ENCODE assay signal across 8 mouse cellular contexts in genomic region chr4:139093196-139093530, GRCm38 (mm10). TPM values are rescaled to one million over a fixed set of nuclear protein-coding genes. Genes with fewer than 3 reads are reported as not detected.
DNase-seq lines count a peak whose midpoint lies in the region; ATAC-seq and TF ChIP-seq lines count a peak whose summit lies in the region.

No protein-coding gene starts in this region.

- no peak overlapping the region for H3K27ac ChIP-seq in kidney, adult 2 months (ENCODE audit: insufficient read depth, low read depth, low read length)
- peak overlapping the region; percentile 91 for H3K27ac ChIP-seq in embryonic facial prominence, embryonic 10.5 days (replicated peaks)
- no peak overlapping the region; the same call in 1 of the 2 replicates for H3K27ac ChIP-seq in hindbrain, postnatal 0 days
- no peak overlapping the region for H3K27ac ChIP-seq in midbrain, embryonic 16.5 days (ENCODE audit: low read length)

- no peak for TF ChIP-seq CTCF in kidney, adult 2 months (conservative IDR thresholded peaks at IDR 0.05; ENCODE audit: insufficient read depth, insufficient read length, low read depth, low read length)
- TF ChIP-seq CTCF in hindbrain, postnatal 0 days (IDR thresholded peaks at IDR 0.05; ENCODE audit: low read depth): no peak

- H3K4me1 ChIP-seq in kidney, adult 2 months (ENCODE audit: control insufficient read depth, insufficient read depth, low read length): 0 out of 2 replicates have a peak, but pooled peaks cover 3% of the 10 kb centered on the region
- H3K4me1 ChIP-seq in embryonic facial prominence, embryonic 10.5 days: peaks cover 52% of the 10 kb centered on the region
- H3K4me1 ChIP-seq in hindbrain, postnatal 0 days (ENCODE audit: insufficient read depth, low read length): no peaks in the 10 kb centered on the region
- H3K4me1 ChIP-seq in midbrain, embryonic 16.5 days (ENCODE audit: control insufficient read depth, insufficient read depth, low read length): peaks cover 13% of the 10 kb centered on the region

- no peak for DNase-seq in kidney, adult 2 months
- no peak for DNase-seq in kidney, postnatal 36 days
- no peak for DNase-seq in embryonic facial prominence, embryonic 10.5 days (ENCODE audit: low spot score)
- DNase-seq in hindbrain, postnatal 0 days (ENCODE audit: low spot score): no peak
- DNase-seq in T-cell, adult 2 months (ENCODE audit: low spot score): no peak
- no peak for DNase-seq in B cell, adult 2 months
- DNase-seq in left cerebral cortex, adult 9 months (ENCODE audit: low spot score in 2 of 2): no peak

- H3K9ac ChIP-seq in hindbrain, postnatal 0 days (replicated peaks; ENCODE audit: low read length): peak overlapping the region; percentile 63
- peak overlapping the region; percentile 66 for H3K9ac ChIP-seq in midbrain, embryonic 16.5 days (ENCODE audit: low read depth, low read length)

- 40% methylated on average over 13 of the region's 13 CpGs for WGBS in kidney, adult 2 months
- WGBS in embryonic facial prominence, embryonic 10.5 days: 17% methylated on average over 13 of the region's 13 CpGs
- 13% methylated on average over 13 of the region's 13 CpGs for WGBS in hindbrain, postnatal 0 days
- 22% methylated on average over 13 of the region's 13 CpGs for WGBS in midbrain, embryonic 16.5 days

- TF ChIP-seq POLR2A in kidney, adult 2 months (IDR thresholded peaks at IDR 0.05; ENCODE audit: low read depth, low read length): no peak

- peak overlapping the region; percentile 59; the same call in 1 of the 2 replicates for H3K4me3 ChIP-seq in kidney, adult 2 months (ENCODE audit: insufficient read depth, low read depth, low read length)
- peak overlapping the region; percentile 79 for H3K4me3 ChIP-seq in embryonic facial prominence, embryonic 10.5 days
- H3K4me3 ChIP-seq in hindbrain, postnatal 0 days (ENCODE audit: low read length): peak overlapping the region; percentile 59
- H3K4me3 ChIP-seq in midbrain, embryonic 16.5 days (ENCODE audit: low read depth, low read length): peak overlapping the region; percentile 42

- H3K4me2 ChIP-seq in hindbrain, postnatal 0 days (ENCODE audit: low read depth, low read length): peak overlapping the region; percentile 93
- peak overlapping the region; percentile 70 for H3K4me2 ChIP-seq in midbrain, embryonic 16.5 days (ENCODE audit: low read length)

- peaks cover 11% of the 10 kb centered on the region; the same call in 1 of the 2 replicates for H3K9me3 ChIP-seq in embryonic facial prominence, embryonic 10.5 days
- no peaks in the 10 kb centered on the region for H3K9me3 ChIP-seq in hindbrain, postnatal 0 days (ENCODE audit: low read length)
- H3K9me3 ChIP-seq in midbrain, embryonic 16.5 days (replicated peaks; ENCODE audit: control insufficient read depth, low read length, poor library complexity, severe bottlenecking): no peaks in the 10 kb centered on the region

- no peaks in the 10 kb centered on the region for H3K27me3 ChIP-seq in kidney, adult 2 months (replicated peaks; ENCODE audit: control insufficient read depth, insufficient read depth, low read length)
- H3K27me3 ChIP-seq in embryonic facial prominence, embryonic 10.5 days (replicated peaks; ENCODE audit: low read depth, poor library complexity, severe bottlenecking): peaks cover 70% of the 10 kb centered on the region
- H3K27me3 ChIP-seq in hindbrain, postnatal 0 days (ENCODE audit: insufficient read depth, low read length): no peaks in the 10 kb centered on the region
- peaks cover 16% of the 10 kb centered on the region for H3K27me3 ChIP-seq in midbrain, embryonic 16.5 days (ENCODE audit: control insufficient read depth, insufficient read depth, low read depth, low read length)

- ATAC-seq in hindbrain, postnatal 0 days: no peak
- no peak for ATAC-seq in midbrain, embryonic 16.5 days

- no peaks in the 10 kb centered on the region for H3K36me3 ChIP-seq in kidney, adult 2 months (ENCODE audit: control insufficient read depth, insufficient read depth, low read length)
- peaks cover 16% of the 10 kb centered on the region for H3K36me3 ChIP-seq in embryonic facial prominence, embryonic 10.5 days (replicated peaks)
- H3K36me3 ChIP-seq in hindbrain, postnatal 0 days (ENCODE audit: insufficient read depth, low read length): no peaks in the 10 kb centered on the region
- H3K36me3 ChIP-seq in midbrain, embryonic 16.5 days (ENCODE audit: control insufficient read depth, insufficient read depth, low read length): no peaks in the 10 kb centered on the region

RNA-seq across cellular contexts. Expression of gene Nbl1, which starts 0.4 kb away (rescaled TPM):
- polyA plus RNA-seq in kidney, adult 2 months (2012; rRNA removed): 35.7 and 42.9 TPM in 2 replicates
- 51.7 and 80.8 TPM in 2 replicates for polyA plus RNA-seq in embryonic facial prominence, embryonic 10.5 days (2016; fragmentation: Nextera tagmentation; extraction: Ambion mirVana)
- total RNA-seq in hindbrain, postnatal 0 days (2014; rRNA removed): 69.4 and 85.3 TPM in 2 replicates
- polyA plus RNA-seq in hindbrain, postnatal 0 days (2015; fragmentation: Nextera tagmentation; extraction: Ambion mirVana): 60.6 and 64.4 TPM in 2 replicates
- 28.7 and 30.6 TPM in 2 replicates for polyA plus RNA-seq in midbrain, embryonic 16.5 days (2015; fragmentation: Nextera tagmentation; extraction: Ambion mirVana)

RNA-seq across cellular contexts. Expression of gene Htr6, which starts 17.8 kb away (rescaled TPM):
- not detected in 2 replicates for polyA plus RNA-seq in kidney, adult 2 months (2012; rRNA removed)
- 0.23 and 0.26 TPM in 2 replicates for polyA plus RNA-seq in embryonic facial prominence, embryonic 10.5 days (2016; fragmentation: Nextera tagmentation; extraction: Ambion mirVana)
- total RNA-seq in hindbrain, postnatal 0 days (2014; rRNA removed): 2.0 and 4.3 TPM in 2 replicates
- polyA plus RNA-seq in hindbrain, postnatal 0 days (2015; fragmentation: Nextera tagmentation; extraction: Ambion mirVana): 0.74 and 0.96 TPM in 2 replicates
- polyA plus RNA-seq in midbrain, embryonic 16.5 days (2015; fragmentation: Nextera tagmentation; extraction: Ambion mirVana): 0.30 and 0.51 TPM in 2 replicates

RNA-seq across cellular contexts. Expression of gene Minos1, which starts 37.8 kb away (rescaled TPM):
- 100 and 157 TPM in 2 replicates for polyA plus RNA-seq in kidney, adult 2 months (2012; rRNA removed)
- polyA plus RNA-seq in embryonic facial prominence, embryonic 10.5 days (2016; fragmentation: Nextera tagmentation; extraction: Ambion mirVana): 431 and 444 TPM in 2 replicates
- total RNA-seq in hindbrain, postnatal 0 days (2014; rRNA removed): 17.1 and 19.1 TPM in 2 replicates
- 462 and 467 TPM in 2 replicates for polyA plus RNA-seq in hindbrain, postnatal 0 days (2015; fragmentation: Nextera tagmentation; extraction: Ambion mirVana)
- polyA plus RNA-seq in midbrain, embryonic 16.5 days (2015; fragmentation: Nextera tagmentation; extraction: Ambion mirVana): 337 and 343 TPM in 2 replicates
